Mouse (Mus musculus): ENCODE results near the gene Olfr275. TPM values are rescaled to one million over a fixed set of nuclear protein-coding genes. Genes with fewer than 3 reads are reported as not detected.

Gene Olfr275
- polyA plus RNA-seq, 1 experiment from 2014 or later = not detected

DNA sequence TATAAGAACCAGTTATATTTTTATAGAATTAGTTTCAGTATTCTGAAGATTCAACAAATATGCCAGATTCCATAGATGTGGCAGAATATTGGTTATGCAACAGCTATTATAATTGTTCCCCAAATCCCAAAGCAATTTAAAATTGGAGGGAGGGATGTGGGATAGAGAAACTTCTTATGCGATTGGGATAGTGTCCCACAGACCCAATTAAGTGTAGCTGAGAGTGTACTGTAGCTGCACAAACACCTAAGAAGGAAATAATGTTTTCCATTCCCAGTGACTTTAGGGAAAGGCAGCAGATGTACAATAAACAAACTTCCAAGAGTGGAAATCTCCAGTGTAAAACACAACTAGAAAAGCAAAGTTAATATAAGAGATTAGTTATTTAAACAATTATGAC, 44.7 kb downstream of the Olfr275 start, which contains the start of gene Olfr273:
Olfr273 (minus strand) TSS at position 101 of the 400 bp plus-strand sequence.
- WGBS (ENCODE audit: insufficient replicate concordance) = 75% methylated on average over 1 of the region's 1 CpGs
- no peak within 1 kb of the TSS for H3K27ac ChIP-seq (ENCODE audit: low read depth, low read length)
- H3K4me3 ChIP-seq (ENCODE audit: low read depth, low read length) = no peak within 1 kb of the TSS
- H3K9me3 ChIP-seq (replicated peaks; ENCODE audit: control insufficient read depth, low read length) = no peaks in the 10 kb centered on the region
- H3K36me3 ChIP-seq (ENCODE audit: control insufficient read depth, insufficient read depth, low read length) = no peaks in the 10 kb centered on the region
- ATAC-seq (replicated peaks; ENCODE audit: insufficient number of reproducible peaks, low FRiP score, low TSS enrichment) = no peak
- no peaks in the 10 kb centered on the region for H3K27me3 ChIP-seq (ENCODE audit: control insufficient read depth, insufficient read depth, low read length)
- H3K4me1 ChIP-seq (ENCODE audit: control insufficient read depth, insufficient read depth, low read length) = no peaks in the 10 kb centered on the region
- no peak within 1 kb of the TSS for H3K4me2 ChIP-seq
- no peak within 1 kb of the TSS for H3K9ac ChIP-seq (ENCODE audit: low read depth, low read length)

DNA sequence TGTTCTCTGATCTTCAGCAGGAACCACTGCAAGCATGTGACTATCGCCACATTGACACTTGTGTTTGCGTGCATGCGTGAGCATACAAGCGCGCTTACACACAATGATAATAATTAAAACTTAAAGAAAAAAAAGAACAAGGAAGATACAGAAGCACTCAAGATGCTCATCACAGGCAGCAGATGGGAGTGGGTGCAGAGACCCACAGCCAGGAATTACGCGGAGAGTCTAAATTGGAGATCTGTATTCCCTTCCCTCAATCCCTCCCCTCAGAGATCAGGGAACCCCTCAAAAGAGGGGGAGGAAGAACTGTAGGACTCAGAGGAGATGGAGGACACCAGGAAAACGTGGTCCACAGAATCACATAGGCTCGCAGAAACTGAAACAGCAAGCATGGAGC, 49.8 kb downstream of the Olfr275 start:
- no peak overlapping the region for H3K9ac ChIP-seq (ENCODE audit: low read depth, low read length)
- no peaks in the 10 kb centered on the region for H3K9me3 ChIP-seq (replicated peaks; ENCODE audit: control insufficient read depth, low read length)
- no peak overlapping the region for H3K4me2 ChIP-seq
- H3K27me3 ChIP-seq (ENCODE audit: control insufficient read depth, insufficient read depth, low read length) = no peaks in the 10 kb centered on the region
- no peak for ATAC-seq (replicated peaks; ENCODE audit: insufficient number of reproducible peaks, low FRiP score, low TSS enrichment)
- no peak overlapping the region for H3K4me3 ChIP-seq (ENCODE audit: low read depth, low read length)
- 87% methylated on average over 9 of the region's 9 CpGs for WGBS (ENCODE audit: insufficient replicate concordance)
- H3K4me1 ChIP-seq (ENCODE audit: control insufficient read depth, insufficient read depth, low read length) = no peaks in the 10 kb centered on the region
- no peaks in the 10 kb centered on the region for H3K36me3 ChIP-seq (ENCODE audit: control insufficient read depth, insufficient read depth, low read length)
- H3K27ac ChIP-seq (ENCODE audit: low read depth, low read length) = no peak overlapping the region

Other genes with a start within 250 kb of the Olfr275 start
- not detected in 2 replicates for gene Toporsl, start 218.3 kb upstream of the Olfr275 start, polyA plus RNA-seq (2014; fragmentation: Nextera tagmentation; extraction: Ambion mirVana)
- not detected in 2 replicates for gene Olfr273, start 44.6 kb downstream of the Olfr275 start, polyA plus RNA-seq (2014; fragmentation: Nextera tagmentation; extraction: Ambion mirVana)
- not detected in 2 replicates for gene Olfr272, start 104.6 kb downstream of the Olfr275 start, polyA plus RNA-seq (2014; fragmentation: Nextera tagmentation; extraction: Ambion mirVana)
- not detected in 2 replicates for gene Olfr270, start 149.9 kb downstream of the Olfr275 start, polyA plus RNA-seq (2014; fragmentation: Nextera tagmentation; extraction: Ambion mirVana)
- gene Nipsnap3a, start 174.7 kb downstream of the Olfr275 start, polyA plus RNA-seq (2014; fragmentation: Nextera tagmentation; extraction: Ambion mirVana) = not detected in 2 replicates
- 91.6 and 105 TPM in 2 replicates for gene Nipsnap3b, start 197.3 kb downstream of the Olfr275 start, polyA plus RNA-seq (2014; fragmentation: Nextera tagmentation; extraction: Ambion mirVana)

Measured in heart, embryonic 11.5 days (tissue).